Mouse (Mus musculus) monocyte, adult 2 months (primary cell): ENCODE data around the gene Uaca.

ENCODE experiments used
- DNase-seq, 2 experiments: peaks; one replicate each; pipeline ENCODE4 v3.0.0; 2022; ENCODE audit warnings: low spot score in 2 of 2, low read depth in 1 of 2

The Uaca gene

DNA sequence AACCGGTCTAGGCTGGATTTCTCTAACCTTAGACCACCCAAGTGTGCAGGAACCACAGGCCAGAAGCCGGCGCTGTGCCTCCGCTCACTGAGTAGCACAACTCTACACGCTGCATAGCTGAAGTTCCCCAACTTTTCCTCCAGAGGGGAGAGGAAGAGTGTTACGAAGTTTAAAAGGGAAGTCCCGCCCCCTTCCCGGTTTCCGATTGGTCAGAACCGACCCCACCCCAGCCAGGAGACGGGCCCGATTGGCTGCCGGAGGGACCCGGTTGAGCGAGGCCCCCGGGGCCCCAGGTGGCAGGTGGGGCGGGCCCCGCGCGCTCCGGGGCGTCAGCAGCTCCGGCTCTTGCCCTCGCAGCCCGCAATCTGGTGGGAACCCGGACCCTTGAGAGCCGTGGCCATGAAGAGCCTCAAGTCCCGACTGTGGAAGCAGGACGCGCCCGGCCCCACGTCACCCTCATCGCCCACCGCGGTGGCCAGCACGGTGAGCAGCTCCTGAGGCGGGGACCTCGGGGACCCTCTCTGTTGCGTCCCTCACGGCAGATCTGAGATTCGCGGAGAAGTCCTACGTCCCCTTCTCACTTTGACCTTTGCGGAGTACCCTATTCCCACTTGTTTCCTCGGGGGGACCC lies at the start of gene Uaca:
Gene Uaca (plus strand): TSS at position 333 of the 631 bp plus-strand sequence.
- no peak for DNase-seq

DNA sequence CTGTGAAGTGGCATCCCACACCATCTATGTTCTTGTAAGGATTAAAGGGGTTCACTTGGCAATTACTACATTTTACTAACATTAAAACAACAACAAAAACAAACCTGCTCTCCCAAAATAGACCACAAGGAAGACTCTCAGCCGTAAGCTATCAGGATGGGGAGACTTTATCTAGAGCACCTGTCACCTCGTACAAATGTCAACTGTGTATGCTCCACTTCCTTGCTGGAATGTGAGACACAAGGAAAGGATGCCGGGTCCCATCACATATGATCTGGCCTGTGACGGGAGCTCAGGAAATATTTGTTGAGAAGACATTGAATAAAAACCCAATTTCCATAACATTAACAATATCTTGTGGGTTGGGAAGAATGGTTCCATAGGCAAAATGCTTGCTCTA lies 49.4 kb upstream of the Uaca start:
- DNase-seq = no peak

DNA sequence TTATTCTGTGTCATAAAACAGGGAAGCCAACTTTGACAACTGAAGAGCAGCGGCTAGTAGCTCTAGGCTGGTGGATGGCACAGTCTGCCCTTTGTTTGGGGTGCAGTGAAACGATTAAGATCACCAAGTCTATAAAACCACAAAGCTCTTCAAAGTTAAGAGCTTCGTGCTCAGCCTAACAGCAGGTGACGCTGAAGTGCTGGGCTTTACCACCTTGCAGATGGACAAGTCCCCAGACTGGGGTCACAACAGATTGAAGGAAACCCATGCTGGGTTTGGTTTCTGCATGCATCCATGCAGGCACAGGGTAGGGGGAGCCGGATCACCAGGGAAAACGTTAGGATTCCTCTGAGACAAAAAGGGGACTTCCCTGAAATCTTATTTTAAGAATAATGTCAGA lies 47.8 kb upstream of the Uaca start:
- no peak for DNase-seq

DNA sequence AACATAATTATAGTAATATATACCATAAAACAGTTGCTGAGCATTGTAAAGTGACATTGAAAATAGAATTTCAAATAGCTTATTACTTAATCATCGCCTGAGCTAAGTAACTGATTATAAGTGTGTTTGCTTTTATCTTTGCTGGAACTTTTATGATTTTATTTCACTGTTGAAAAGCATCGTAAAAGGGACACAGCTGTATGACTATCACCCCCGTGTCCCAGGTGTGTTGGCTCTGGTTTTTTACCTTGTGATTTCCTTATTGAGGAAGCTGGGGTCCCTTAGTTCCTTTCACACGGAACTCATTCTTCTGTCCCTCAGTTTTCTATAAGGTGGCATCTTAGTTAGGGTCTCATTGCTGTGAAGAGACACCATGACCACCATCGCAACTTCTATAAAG lies 46.7 kb upstream of the Uaca start:
- DNase-seq = no peak

DNA sequence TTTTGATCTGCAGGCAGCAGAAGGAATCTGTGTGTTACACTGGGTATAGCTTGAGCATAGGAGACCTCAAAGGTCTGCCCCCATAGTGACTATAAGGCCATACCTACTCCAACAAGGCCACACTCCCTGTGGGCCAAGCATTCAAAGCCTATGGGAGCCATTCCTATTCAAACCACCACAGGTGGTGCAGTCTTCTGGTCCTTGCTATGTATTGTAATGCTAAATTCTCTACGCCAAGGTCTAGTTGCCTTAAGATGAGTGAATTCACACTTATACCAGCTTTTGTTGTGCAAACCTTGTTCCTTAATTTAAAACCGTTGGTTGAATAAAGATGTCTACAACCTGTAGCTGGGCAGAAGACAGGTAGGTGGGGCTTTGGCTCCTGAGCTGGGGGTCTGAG lies 46.2 kb upstream of the Uaca start:
- DNase-seq = no peak

DNA sequence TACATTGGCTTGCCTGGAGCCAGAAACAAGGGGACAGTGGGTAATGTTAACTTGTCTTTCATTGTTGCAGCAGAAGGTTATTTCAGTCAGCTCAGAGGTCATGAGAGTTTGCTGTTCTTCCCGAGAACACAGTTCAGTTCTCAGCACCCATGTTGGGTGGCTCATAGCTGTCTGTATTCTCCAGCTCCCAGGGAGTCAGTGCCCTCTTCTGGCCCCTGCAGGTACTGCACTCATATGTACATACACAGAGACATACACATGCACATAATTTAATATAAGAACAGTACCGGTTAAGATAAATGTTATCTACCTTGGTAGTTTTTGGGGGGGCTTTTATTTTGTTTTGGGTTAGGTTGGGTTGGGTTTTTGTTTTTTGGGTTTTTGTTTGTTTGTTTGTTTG lies 45.2 kb upstream of the Uaca start:
- no peak for DNase-seq

DNA sequence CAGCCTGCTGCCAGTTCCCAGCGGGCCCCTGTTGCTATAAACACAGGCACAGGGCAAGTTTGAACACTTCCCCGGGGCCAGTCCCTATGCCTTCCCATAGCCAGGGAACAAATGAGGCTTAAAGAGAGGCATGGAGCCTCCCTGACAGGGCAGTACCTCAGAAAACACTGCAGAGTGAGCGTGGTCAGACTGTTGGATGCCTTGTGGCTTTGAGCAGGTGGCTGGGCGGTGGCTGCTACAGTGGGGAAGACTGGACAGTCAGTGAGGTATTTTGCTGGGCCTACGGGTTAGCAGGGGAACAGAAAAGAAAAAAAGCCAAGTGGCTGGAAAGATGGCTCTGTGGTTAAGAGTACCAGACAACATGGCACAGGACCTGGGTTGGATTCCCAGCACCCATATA lies 43.2 kb upstream of the Uaca start:
- no peak for DNase-seq

DNA sequence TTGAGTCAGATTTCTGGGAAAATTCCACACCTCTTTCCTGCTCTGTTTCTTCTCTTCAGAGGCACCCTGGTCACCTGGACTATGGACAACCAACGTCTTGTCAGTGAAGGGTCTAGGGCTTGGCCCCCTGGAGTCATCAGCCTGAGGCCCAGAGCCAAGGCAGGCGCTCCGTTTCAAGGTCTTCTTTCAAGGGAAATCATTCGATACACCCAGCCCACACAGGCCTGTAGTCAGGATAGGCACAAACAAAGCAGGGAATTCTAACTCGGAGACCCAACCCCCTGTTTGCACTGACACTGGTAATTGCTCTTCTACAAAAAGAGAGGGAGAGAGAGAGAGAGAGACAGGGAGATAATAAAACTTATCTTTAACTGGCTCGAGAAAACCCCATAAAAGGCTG lies 42.4 kb upstream of the Uaca start:
- no peak for DNase-seq

DNA sequence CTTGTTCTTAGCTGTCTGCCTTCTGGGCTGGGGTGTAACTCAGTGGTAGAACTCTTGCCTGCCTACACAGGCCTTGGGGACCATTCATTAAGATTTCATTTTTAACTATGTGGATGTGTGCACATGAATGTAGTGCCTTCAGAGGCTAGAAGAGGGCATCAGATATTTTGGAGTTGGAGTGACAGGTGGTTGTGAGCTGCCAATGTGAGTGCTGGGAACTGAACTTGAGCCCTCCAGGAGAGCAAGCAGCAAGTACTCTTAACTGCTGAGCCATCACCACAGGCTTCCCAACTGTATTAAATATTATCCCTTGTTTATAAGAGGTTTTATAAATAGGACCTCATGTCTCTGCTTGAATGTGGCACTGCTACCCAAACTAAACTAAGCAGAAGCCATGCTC lies 41.7 kb upstream of the Uaca start:
- no peak for DNase-seq

DNA sequence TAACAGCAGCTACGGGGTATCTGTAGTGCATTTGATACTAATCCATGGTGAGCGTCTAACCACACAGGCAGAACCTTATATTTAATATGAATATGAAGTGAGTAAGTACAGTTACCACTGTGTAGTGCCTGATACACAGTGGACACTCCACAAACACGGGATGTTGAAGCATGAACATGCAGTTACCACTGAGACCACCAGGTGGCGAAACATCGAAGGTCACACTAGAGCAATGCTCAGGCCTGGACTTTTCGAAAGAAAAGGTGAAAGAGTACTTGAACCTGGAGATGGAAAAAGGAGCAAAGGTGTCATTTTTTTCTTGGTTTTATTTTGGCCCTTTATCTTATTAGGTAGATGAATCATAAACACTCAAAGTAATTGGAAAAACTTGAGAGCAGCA lies 38.1 kb upstream of the Uaca start:
- DNase-seq = no peak

DNA sequence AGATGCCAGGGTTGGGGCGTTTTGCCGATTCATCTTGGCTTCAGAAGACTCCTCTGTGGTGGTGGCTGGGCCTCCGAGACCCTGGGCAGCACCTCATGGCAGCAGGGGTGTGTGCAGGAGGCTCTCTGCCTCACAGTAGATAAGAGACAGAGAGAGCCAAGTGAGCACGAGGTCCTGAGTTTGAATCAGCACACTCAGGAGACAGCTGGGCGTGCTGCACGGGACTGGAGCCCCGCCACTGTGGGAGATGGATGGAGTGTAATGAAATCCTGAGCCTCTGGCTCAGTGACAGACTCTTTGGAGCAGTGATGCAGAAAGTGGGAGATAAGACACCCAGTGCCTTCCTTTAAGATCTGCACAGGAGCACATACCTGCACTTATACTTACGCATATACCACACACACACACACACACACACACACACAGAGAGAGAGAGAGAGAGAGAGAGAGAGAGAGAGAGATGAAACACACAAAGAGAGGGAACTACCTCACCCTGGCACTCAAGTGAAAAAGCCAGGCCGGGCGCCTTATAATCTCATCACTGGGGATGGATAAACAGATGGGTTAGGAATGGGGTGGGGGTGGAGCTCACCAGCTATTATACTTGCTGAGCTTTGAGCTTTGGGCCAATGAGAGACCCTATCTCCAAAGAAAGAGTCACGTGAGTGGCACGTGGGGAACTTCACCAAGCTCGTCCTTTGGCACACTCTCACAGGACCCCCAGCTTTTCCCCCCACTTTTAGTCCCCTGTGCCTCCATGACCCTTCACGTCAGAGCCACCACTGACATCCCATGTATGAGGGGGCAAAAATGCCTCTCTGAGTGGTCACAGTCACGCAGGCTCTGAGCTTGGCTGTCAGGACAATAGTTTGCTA lies 37.2 kb upstream of the Uaca start:
- no peak for DNase-seq

DNA sequence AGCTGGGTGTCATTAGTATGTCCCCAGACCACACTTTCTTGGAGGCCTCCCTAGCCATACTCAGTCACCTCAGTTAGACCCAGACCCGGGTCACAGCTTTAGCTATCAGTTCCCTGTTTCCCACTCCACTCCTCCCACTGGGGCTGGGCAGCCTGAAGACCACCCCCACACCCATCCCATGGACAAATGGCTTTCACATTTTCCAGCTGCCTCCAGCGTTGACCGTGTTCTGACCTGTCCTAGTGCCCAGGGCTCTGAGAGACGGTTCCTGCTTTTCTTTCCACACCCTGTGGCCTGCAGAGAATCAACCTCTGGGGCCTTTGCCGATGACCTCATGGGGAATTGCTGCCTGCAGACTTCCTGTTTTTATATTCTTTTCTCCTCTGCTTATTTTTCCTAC lies 36.5 kb upstream of the Uaca start:
- DNase-seq = no peak

DNA sequence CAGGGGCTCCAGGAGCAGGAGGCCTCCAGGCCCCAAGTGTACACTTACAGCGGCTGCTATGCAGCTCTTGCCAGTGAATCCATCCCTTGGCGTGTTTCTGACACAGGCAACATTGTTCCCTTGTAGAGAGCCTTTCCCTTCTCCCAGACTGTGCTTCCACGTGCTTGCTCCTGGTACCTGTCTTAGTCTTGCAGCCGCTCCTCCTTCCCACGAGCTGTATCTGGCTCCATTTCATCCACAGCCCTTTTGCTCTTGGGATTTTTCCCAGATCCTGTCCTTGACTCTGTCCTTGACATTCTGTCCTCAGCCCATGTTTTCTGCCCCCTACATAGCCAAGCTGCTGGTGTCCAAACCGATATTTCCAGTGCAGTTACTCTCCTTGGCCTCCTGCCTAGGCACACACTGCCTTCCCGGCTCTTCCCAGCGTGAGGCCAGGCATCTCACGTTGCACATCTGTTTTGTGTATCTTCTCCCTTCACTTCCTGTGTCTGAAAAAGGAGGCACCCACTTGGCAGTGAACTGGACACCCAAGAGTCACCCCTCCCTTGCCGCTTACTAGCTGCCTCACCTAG lies 34.8 kb upstream of the Uaca start:
- no peak for DNase-seq

DNA sequence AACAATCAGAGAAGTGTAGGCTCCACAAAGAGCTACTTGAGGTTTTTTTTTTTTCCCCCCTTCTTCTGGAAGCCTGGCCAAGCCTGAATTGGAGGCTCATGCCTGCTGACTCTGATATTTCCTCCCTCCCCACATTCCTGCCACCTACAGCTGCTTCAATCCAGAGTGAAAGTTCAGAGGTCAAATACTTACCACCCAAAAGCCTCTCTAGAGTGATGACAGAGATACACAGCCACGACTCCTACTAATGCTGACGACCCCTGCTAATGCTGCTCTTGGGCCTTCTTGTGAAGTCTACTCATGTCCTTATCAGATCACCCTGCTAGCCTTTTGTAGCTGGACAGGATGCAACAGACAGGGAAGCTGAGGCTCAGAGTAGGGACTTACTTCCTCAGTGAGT lies 29.2 kb upstream of the Uaca start:
- DNase-seq = no peak

DNA sequence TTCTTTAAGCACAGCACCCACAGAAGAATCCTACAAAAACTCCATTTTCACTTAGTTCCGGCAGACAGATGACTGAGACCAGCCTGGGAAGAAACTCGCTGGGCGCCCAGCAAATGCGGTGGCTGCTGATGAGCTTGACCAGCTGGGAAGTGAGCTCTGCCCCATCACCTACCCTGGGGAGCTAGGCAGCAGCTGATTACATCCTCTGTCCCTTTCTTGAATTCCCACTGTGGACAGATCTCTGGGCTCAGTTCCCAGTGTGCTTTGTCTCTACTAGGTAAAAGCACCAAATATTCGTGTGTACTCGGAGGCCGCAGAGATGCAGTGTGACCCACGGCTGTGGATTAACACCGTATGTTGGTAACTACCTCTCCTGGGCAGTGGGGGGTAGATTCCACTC lies 25.9 kb upstream of the Uaca start:
- DNase-seq = no peak

DNA sequence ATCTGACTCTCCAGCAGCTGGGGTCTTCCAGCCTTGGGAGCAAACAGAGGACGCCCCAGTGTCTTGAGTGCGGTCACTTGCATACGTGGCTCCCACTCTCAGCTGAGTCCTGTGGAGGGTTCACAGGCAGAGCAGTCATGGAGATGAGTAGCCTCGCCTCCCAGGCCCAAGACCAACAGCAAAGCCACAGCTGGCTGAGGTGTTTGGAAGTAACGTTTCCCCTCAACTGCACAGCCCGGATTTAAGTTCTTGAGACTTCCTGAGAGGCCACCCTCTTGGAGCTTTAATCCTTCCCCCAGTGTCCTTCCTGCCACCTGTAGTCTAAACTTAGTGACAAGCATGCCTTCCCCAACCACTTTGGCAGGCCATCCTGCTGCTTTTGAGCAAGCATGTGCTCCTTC lies 24.6 kb upstream of the Uaca start:
- no peak for DNase-seq

DNA sequence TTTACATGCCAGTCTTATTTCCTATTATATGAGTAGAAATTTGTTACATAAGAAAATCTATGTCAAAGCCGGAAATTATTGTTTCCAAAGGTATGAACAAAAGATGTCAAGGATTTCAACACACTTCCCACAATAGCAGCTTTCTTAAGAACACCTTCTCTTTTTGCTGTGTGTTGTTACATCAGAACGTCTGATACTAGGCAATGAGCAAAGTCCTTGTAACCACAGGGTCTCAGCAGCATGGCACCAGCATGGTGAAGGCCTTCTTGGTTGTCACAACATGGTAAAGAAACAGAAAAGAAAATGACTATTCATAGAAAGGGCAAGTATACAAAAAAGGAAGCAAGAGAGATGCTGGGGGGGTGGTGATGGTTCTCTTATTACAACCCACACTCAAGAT lies 20.6 kb upstream of the Uaca start:
- no peak for DNase-seq

DNA sequence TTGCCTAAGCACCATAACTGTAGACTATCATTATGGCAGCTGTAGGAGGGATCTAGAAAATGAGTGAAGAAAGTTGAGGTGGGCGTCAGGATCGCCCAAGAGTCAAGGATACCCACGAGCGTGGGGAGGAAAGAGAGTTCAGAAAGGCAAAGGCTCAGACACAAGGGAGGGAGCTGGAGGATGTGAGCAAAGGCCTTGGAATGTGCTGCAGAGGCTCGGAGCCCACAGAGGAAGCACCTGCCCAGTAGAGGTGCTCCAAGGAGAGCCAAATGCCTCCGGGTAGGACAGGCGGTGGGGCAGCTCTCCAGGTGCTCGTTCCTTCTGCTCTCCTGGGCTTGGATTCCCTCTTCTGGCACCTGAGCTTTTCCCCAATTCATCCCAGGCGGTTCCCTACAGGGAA lies 17.4 kb upstream of the Uaca start:
- DNase-seq = no peak

DNA sequence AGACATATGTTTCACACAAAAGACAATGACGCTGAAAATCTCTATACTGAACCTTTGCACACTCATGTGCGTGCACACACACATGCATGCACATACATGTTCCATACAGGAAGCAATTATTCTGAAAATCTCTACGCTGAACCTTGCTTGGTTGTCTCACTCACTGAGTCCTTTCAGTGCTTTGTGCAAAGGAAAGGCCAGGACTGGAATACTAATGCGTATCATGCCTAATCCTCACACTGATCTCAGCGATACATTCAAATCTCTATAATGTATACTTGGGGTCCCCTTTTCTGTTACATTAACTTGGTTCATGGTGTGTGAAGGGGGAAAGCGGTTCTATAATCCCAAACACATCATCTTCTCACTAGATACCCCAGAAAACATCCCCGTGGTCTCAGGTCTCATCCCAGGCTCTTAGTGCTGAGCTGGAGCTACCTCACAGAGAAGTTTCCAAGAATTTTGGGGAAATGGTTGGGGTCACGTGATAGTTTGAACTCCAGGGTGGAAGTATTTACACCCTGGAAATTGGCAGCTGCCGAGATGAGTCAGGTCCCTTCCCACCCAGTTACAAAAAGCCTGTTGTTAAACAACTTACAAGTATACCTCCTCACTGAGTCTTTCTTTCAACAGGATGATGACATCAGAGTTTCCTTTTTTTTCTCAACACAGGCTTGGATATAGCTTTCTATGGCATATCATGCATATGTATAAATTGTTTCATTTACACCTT lies 12.1 kb upstream of the Uaca start:
- no peak for DNase-seq

DNA sequence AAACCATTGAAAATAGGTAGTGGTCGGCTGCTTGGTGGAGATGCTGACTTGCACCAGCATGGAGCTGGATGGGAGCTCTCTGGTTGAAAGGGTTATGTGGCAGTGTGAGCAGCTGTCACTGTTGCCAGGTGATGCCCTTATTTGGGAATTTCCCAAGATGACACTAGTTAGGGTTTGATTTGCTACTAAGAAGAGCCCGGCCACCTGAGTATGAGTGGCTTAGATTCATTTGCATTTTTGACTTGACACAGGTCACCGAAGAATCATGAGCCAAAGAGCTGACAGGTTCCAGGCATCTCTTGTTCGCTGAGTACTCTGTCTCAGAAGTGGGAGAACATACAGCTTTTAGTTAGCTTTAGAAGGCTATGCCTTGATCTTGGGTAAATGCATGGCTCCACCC lies 9.3 kb upstream of the Uaca start:
- no peak for DNase-seq

DNA sequence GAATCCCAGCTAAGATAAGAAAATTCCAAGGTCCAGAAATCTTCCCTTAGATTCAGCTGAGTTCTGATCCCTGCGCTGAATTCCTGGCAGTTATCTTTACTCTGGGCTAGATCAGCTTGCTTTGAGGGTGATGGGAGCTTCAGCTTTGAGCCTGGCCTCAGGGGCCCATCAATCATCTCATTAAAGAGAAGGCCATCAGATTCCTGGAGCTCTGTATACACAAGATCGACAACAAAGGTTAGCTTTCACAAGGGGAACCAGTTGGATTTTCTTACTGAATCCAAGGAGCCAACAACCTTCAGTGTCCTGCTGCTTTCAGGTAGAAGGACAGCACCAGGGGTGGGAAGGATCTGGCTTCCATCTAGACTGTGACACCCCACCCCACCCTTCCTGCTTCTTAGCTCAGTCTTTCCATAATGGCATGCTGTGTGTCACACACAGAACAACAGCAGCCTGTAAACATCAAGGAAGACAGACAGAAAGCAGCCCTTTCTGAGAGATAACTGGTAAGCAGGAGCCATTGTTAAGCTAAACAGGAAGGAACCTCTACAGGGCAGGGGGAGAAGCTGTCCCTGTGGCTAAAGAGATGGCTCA lies 6.7 kb upstream of the Uaca start:
- no peak for DNase-seq

DNA sequence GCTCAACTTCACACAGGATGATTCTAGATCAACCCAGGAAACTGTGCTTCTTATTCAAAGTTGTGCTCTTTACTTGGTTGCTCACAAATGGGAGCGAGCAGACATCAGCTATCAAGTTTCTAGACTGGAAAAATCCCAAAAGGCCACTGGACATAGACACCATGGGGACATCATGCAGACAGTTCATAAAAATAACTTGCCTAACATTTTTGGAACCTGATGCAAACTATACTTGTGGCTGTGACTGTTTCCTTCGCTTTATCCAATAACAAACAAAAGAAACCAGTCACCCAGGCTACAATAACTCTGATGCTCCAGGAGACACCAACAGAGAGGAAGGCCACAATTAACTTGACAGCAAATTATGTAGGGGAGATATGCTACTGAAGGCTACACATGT lies 4.1 kb upstream of the Uaca start:
- no peak for DNase-seq
